Mouse (Mus musculus) heart, adult 9 months (tissue): ENCODE data around the gene Tmem135.
A peak's percentile ranks its signal among the peaks of the same experiment; 100 is the strongest.

Experiments
- DNase-seq, 2 experiments: peaks; one replicate each; pipeline ENCODE4 v3.0.0; 2022; ENCODE audit warnings: low spot score in 2 of 2

The Tmem135 gene

GRCm38 (mm10) chr7:89390660-89391059 lies 13.4 kb downstream of the Tmem135 start:
- no peak for DNase-seq

DNA sequence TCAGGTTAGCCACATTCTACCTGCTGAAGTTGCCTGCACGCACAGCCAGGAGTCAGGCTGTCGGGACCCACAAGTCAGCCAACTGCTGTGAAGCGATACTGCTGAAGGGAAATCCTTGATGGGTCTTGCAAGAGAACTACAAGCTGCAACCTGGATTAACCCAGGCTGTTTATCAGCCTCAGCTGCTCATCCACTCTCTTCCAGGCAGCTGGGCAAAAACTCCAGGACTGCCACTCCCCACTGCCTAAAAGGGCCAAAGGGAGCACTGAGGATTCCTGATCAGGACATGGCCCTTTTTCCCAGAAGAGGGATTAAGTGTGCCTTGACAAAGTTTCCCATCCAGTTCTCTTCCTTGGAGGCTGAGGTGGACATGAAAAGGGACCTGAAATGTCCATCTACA lies 15.0 kb downstream of the Tmem135 start:
- DNase-seq: no peak

DNA sequence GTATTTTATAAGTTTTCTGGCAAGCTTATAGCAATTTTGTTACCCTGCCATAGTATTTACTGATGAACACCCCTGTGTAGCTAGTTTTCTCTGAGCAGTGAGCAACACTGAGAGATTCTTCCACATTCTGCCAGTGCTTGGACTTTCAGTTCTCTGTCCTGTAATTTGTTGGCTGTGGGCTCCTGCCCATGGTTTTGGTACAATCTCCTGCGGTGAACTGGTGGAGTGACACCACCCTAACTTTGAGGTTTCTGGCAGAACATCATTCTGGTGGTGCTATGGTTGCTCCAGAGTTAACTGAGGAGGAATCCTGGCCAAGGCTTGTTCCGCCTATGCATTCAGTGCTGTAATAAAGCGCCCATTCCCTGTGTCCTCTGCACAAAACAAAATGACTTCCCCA lies 21.1 kb downstream of the Tmem135 start:
- DNase-seq: no peak

- DNase-seq: no peak
These were observed 22.9 kb downstream of the Tmem135 start for GRCm38 (mm10) chr7:89380935-89381705.

DNA sequence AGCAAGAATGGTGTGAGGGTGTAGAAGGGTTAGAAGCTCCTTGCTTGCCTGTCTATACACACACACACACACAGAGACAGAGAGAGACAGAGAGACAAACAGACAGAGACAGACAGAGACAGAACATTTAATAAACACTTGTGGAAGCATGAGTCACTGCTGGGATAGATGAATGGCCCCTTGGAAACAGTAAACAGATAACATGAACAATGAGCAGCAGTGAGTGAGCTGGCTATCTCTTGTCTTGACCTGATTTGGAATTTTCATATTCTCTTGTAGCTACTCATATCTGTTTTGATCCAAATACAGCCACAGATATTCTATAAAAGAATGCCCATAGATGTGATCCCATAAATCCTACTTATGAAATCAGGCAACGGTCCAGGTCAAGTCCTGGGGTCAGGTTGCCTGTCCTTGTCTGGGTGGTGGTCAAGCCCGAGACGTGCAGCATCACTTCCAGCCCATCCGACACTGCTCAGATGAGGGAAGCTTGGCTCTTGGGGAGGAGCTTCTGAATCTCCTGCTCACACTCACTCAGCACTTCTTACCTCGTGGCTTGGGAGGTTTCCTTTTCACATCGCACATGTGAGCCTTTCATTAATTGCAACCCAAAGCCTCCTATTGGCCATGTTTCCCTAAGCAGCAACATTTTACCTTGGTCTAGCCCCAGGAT lies 32.3 kb downstream of the Tmem135 start:
- DNase-seq: no peak

- DNase-seq: peak in 1 of 2 experiments; percentile 62
These were observed 33.1 kb downstream of the Tmem135 start for GRCm38 (mm10) chr7:89370917-89371316.

DNA sequence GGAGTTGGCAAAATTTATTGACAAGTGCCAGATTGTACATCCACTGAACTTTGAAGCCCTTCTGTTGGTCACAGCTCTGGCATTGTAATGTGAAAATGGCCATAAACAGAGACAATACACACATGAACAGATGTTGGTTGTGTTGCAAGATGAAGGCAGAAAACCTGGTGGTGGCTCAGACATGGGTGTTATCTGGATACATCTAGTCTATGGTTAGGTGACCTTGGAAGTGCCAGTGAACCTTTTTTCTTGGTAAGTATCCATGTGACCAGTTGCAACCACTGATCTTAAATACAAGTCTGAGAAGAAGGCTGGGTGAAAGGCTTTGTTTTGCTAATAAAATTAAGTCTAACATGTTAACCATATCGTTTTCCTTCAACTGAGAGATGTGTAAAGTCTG lies 33.9 kb downstream of the Tmem135 start:
- DNase-seq: no peak

DNA sequence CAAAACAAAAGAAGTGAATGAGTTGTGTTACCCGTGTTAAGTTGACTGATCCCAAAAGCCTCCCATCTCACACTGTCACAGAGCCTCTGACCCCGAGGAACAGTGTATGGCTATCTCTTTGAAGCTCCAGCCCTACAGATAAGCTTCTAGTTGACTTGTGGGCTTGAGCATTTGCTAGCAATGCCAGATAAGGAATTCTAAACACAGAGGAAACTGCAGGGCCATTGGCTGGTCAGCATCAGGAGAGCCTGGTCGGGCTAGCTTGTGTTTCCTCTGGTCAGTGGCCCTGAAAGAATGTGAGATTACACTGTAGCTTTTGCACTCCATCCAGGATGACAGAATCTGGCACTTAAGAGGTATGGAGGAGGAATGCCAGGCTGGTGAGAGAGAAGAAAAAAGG lies 36.4 kb downstream of the Tmem135 start:
- no peak for DNase-seq

GRCm38 (mm10) chr7:89365135-89365880 lies 38.7 kb downstream of the Tmem135 start:
- no peak for DNase-seq

GRCm38 (mm10) chr7:89363975-89364374 lies 40.0 kb downstream of the Tmem135 start:
- DNase-seq: no peak

GRCm38 (mm10) chr7:89356307-89356706 lies 47.7 kb downstream of the Tmem135 start:
- DNase-seq: no peak

DNA sequence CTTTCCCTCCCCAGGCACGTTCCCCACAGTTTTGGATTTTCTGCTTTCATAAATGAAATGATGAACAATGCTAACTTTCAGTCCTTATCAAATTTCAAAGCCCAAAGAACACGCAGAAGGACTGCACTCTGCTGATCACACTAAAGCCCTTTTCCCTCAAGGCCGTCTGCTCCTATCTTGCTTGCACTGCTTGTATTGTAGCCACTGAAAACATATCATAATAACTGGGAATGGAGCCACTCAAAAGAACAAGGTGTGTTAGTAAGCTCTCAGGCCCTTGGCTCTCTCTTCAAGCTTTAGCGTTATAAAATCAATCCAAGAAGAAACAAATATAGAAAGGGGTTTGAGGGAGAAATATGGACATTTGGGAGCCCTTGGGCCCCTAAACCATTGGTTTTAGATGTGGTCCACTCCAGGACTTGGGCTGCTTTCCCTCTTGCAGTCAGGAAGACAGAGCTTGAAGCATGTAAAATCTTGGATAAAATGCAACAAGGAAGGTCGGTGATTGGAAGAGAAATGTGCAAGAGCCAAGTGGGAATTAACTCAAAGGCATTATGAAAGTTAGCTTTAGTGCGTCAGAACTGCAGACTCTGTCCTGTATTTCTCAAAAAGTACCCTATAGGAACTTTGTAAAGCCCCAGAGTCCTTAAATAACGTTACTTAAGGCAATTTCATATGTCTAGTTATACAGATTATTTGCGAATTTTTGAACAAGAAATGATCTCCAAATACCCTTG lies 48.3 kb downstream of the Tmem135 start:
- DNase-seq: no peak

DNA sequence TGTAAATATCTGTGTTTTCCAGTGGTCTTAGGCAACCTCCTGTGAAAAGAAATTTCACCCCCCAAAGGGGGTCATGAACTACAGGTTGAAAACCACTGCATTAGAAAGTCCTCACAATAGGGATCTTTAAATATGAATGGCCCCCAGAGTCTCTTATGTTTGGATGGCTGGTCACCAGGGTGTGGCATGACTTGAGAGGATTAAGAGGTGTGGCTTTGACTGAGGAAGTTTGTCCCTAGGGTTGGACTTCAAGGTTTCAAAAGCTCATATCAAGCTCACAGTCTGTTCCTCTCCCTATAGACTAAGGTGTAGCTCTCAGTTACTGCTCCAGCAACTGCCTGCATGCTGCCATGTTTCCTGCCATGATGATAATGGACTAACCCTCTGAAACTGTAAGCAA lies 62.0 kb downstream of the Tmem135 start:
- no peak for DNase-seq

- no peak for DNase-seq
These were observed 64.2 kb downstream of the Tmem135 start for GRCm38 (mm10) chr7:89339808-89340207.

DNA sequence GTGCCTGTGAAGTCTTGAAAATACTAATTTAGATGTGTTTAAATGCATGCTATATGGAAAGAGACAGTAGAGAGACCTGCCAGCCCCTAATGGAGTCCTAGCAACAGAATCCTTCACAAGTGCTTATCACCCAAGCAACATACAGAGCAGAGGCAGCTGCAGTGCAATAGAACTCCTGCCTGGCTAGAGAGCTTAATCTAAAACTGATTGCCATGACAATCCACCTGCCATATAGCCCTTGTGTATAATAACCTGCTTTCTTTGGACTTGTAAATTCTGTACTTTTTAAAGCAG lies 64.9 kb downstream of the Tmem135 start:
- no peak for DNase-seq

- peak; percentile 92 to 95 for DNase-seq
These were observed 65.5 kb downstream of the Tmem135 start for GRCm38 (mm10) chr7:89338350-89339141.

DNA sequence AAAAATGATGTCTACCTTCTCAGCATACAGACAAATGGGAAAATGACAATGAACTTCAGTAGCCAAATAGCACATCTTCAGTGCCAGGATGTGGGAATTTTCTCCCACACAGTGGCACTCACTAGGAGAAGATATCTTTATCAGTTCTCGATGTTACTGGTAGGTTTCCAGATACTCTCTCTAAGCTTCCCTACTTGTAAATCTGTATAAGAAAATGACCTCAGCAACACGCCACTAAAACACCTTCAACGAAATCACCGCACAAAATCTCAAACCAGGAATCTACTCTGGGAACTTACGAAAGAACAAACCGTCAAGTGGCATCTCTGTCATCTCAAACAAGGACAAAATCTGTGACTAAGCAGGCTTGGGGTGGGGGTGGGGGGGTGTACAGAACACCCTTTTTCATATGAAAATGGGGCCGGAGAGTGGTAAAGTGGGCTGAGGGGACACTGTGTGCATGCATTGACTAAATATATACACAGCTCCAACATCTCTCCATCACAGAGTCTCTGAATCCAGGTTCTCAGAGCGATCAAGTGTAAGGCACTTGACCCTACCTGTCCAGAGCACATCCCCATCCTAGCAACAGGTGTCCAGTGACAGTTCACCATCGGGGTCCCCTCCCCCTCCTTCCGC lies 66.2 kb downstream of the Tmem135 start:
- no peak for DNase-seq

DNA sequence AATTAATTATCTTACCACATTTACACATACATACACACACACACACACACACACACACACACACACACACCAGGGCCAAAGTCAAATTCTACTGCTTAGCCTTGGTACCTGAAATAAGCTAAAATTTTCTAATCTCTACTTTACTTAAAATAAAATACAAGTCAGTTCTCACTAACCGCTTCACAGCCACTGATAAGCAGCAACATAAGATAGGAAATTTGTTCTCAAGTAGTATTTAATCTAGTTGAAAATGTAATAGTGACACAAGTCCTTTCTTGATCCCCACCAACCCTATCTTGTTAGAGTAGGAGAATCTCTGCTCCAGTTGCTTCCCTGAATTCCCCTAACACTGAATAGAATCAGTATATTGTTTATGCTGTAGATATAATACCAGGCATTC lies 67.6 kb downstream of the Tmem135 start:
- no peak for DNase-seq

GRCm38 (mm10) chr7:89335316-89335715 lies 68.7 kb downstream of the Tmem135 start:
- no peak for DNase-seq

GRCm38 (mm10) chr7:89329896-89330295 lies 74.1 kb downstream of the Tmem135 start:
- no peak for DNase-seq

DNA sequence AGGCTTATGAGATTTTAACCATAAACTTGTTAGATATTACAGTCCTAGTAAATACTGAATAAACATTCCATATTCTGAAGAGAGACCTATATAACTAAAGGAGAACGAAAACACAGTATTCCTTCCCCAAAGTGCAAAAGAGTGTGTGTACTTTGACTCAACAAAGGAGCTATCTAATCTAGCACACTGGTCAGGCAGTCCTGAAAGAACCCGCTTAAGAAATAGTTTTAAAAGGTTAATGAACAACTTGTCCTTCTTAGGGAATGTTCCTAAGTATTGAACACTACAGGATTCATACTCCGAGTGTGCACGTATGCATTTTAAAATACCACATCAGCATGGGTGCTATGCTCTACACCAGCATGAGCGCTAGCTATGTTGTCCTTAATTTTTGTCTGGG lies 76.3 kb downstream of the Tmem135 start:
- DNase-seq: no peak
